Mouse (Mus musculus): ENCODE data around the gene Enho.
"Not testable (repeated sequence)": the region's sequence is repeated elsewhere in the genome, so short reads cannot be mapped to it uniquely, and the experiment has no call there.

Gene Enho

GRCm38 (mm10) chr4:41639913-41640507, at the start of gene Enho:
Enho (minus strand) TSS chr4:41640324.
- DNase-seq (ENCODE audit: low spot score in 2 of 2), result peak; percentile 91 to 96

- not testable (repeated sequence) for DNase-seq (ENCODE audit: low spot score in 2 of 2)
These were observed 48.4 kb upstream of the Enho start for GRCm38 (mm10) chr4:41688562-41688961.

- not testable (repeated sequence) for DNase-seq (ENCODE audit: low spot score in 2 of 2)
These were observed 45.9 kb upstream of the Enho start for GRCm38 (mm10) chr4:41685882-41686492.

GRCm38 (mm10) chr4:41684931-41685453, 44.9 kb upstream of the Enho start:
- not testable (repeated sequence) for DNase-seq (ENCODE audit: low spot score in 2 of 2)

GRCm38 (mm10) chr4:41684131-41684930, 44.2 kb upstream of the Enho start:
- DNase-seq (ENCODE audit: low spot score in 2 of 2), result not testable (repeated sequence)

- DNase-seq (ENCODE audit: low spot score in 2 of 2), result not testable (repeated sequence)
These were observed 43.2 kb upstream of the Enho start for GRCm38 (mm10) chr4:41683303-41683702.

- DNase-seq (ENCODE audit: low spot score in 2 of 2), result no peak
These were observed 42.7 kb upstream of the Enho start for GRCm38 (mm10) chr4:41682789-41683188.

GRCm38 (mm10) chr4:41681947-41682346, 41.8 kb upstream of the Enho start:
- no peak for DNase-seq (ENCODE audit: low spot score in 2 of 2)

- no peak for DNase-seq (ENCODE audit: low spot score in 2 of 2)
These were observed 41.1 kb upstream of the Enho start for GRCm38 (mm10) chr4:41681176-41681575.

GRCm38 (mm10) chr4:41679291-41679690, 39.2 kb upstream of the Enho start:
- no peak for DNase-seq (ENCODE audit: low spot score in 2 of 2)

GRCm38 (mm10) chr4:41678863-41679262, 38.7 kb upstream of the Enho start:
- no peak for DNase-seq (ENCODE audit: low spot score in 2 of 2)

- DNase-seq (ENCODE audit: low spot score in 2 of 2), result peak in 1 of 2 experiments; percentile 52
These were observed 37.0 kb upstream of the Enho start for GRCm38 (mm10) chr4:41677006-41677629.

GRCm38 (mm10) chr4:41676248-41677005, 36.3 kb upstream of the Enho start:
- peak in 1 of 2 experiments; percentile 37 for DNase-seq (ENCODE audit: low spot score in 2 of 2)

- DNase-seq (ENCODE audit: low spot score in 2 of 2), result no peak
These were observed 33.1 kb upstream of the Enho start for GRCm38 (mm10) chr4:41673186-41673585.

- no peak for DNase-seq (ENCODE audit: low spot score in 2 of 2)
These were observed 32.4 kb upstream of the Enho start for GRCm38 (mm10) chr4:41672522-41672963.

- DNase-seq (ENCODE audit: low spot score in 2 of 2), result no peak
These were observed 31.9 kb upstream of the Enho start for GRCm38 (mm10) chr4:41671963-41672480.

- DNase-seq (ENCODE audit: low spot score in 2 of 2), result no peak
These were observed 31.4 kb upstream of the Enho start for GRCm38 (mm10) chr4:41671500-41671899.

GRCm38 (mm10) chr4:41670836-41671235, 30.7 kb upstream of the Enho start:
- no peak for DNase-seq (ENCODE audit: low spot score in 2 of 2)

GRCm38 (mm10) chr4:41666646-41667045, 26.5 kb upstream of the Enho start:
- no peak for DNase-seq (ENCODE audit: low spot score in 2 of 2)

GRCm38 (mm10) chr4:41665009-41665675, 25.0 kb upstream of the Enho start:
- DNase-seq (ENCODE audit: low spot score in 2 of 2), result no peak
